Mouse (Mus musculus): ENCODE measurements at regions not wholly inside any gene's neighbourhood (a gene's known extent, or its start where the extent isn't known, plus 50 kb on each side); places are given as distances from the start of the nearest gene placed in this dataset.

- Histone ChIP-seq H3K4me1 (ENCODE audit: control insufficient read depth, insufficient read depth, low read length) (no peaks in the 10 kb centered on the region), H3K9ac (ENCODE audit: low read depth, low read length) (no peak overlapping the region), H3K9me3 (replicated peaks; ENCODE audit: control insufficient read depth, low read length) (no peaks in the 10 kb centered on the region), H3K4me3 (ENCODE audit: low read depth, low read length) (no peak overlapping the region), H3K27ac (ENCODE audit: low read depth, low read length) (no peak overlapping the region), H3K4me2 (no peak overlapping the region), H3K27me3 (ENCODE audit: control insufficient read depth, insufficient read depth, low read length) (no peaks in the 10 kb centered on the region), H3K36me3 (ENCODE audit: control insufficient read depth, insufficient read depth, low read length) (no peaks in the 10 kb centered on the region)
- WGBS (ENCODE audit: insufficient replicate concordance): 64% methylated on average over 3 of the region's 3 CpGs
- ATAC-seq (replicated peaks; ENCODE audit: insufficient number of reproducible peaks, low FRiP score, low TSS enrichment): no peak
These were observed 210.5 kb upstream of the Fggy start for GRCm38 (mm10) chr4:95346722-95347197.

DNA sequence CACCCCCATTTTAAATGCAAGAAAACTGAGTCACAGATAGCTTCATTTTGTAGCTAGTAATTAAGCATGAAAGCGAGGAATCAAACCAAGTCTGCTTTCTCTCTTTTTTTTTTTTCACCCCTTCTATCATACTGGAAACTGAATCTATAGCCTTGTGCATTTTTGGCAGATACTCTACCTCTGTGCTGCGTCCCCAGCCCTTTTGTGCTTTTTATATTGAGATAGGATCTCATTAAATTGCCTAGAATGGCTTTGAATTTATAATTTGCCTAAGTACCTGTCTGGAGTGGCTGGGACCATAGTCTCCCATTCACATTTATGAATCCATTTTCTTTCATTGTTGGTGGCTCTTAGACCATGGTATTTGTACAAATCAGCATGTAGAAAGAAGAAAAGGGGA lies 209.9 kb upstream of the Fggy start:
- Histone ChIP-seq H3K4me2 (no peak overlapping the region), H3K27ac (ENCODE audit: low read depth, low read length) (no peak overlapping the region), H3K4me3 (ENCODE audit: low read depth, low read length) (no peak overlapping the region), H3K36me3 (ENCODE audit: control insufficient read depth, insufficient read depth, low read length) (no peaks in the 10 kb centered on the region), H3K27me3 (ENCODE audit: control insufficient read depth, insufficient read depth, low read length) (no peaks in the 10 kb centered on the region), H3K9ac (ENCODE audit: low read depth, low read length) (no peak overlapping the region), H3K4me1 (ENCODE audit: control insufficient read depth, insufficient read depth, low read length) (no peaks in the 10 kb centered on the region), H3K9me3 (replicated peaks; ENCODE audit: control insufficient read depth, low read length) (no peaks in the 10 kb centered on the region)
- ATAC-seq (replicated peaks; ENCODE audit: insufficient number of reproducible peaks, low FRiP score, low TSS enrichment): no peak
- WGBS (ENCODE audit: insufficient replicate concordance): 74% methylated on average over 2 of the region's 2 CpGs

DNA sequence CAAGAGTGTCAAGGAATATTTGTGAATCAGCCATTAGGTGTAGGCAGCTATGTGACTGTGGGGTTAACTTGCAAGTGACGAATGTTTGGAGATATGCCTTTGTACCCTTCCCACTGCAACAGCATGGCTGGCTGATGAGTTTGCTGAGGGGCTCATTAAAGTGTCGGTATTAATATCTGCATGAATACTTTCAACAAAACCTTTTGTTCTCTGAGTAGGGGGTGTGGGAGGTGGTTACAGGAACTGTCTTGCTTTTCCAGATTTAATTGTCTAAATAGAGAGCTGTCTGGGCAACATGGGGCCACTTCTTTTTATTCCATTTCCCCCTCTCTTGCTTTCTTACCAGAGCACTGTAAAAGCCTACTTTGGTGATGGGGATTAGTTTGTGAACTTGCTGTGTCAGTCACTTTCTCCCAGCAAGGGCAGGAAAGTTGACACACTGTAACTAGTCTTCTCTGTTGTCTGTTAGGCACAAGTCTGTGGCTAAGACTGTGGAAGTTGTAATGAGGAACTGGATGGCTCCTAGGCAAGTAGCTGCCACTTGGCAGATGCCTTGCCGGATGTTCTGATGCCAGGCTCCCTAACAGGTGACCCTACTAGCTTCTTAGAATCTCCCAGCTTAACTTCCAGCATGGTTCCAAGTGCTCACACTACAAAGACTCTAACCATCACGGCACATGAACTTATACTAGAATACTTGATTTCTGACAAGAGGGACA lies 208.7 kb upstream of the Fggy start:
- no peak for ATAC-seq (replicated peaks; ENCODE audit: insufficient number of reproducible peaks, low FRiP score, low TSS enrichment)
- no peak overlapping the region for H3K9ac ChIP-seq (ENCODE audit: low read depth, low read length)
- no peaks in the 10 kb centered on the region for H3K36me3 ChIP-seq (ENCODE audit: control insufficient read depth, insufficient read depth, low read length)
- H3K9me3 ChIP-seq (replicated peaks; ENCODE audit: control insufficient read depth, low read length): no peaks in the 10 kb centered on the region
- no peak overlapping the region for H3K27ac ChIP-seq (ENCODE audit: low read depth, low read length)
- 69% methylated on average over 4 of the region's 4 CpGs for WGBS (ENCODE audit: insufficient replicate concordance)
- H3K4me3 ChIP-seq (ENCODE audit: low read depth, low read length): no peak overlapping the region
- no peaks in the 10 kb centered on the region for H3K27me3 ChIP-seq (ENCODE audit: control insufficient read depth, insufficient read depth, low read length)
- no peaks in the 10 kb centered on the region for H3K4me1 ChIP-seq (ENCODE audit: control insufficient read depth, insufficient read depth, low read length)
- no peak overlapping the region for H3K4me2 ChIP-seq

- WGBS (ENCODE audit: insufficient replicate concordance): 56% methylated on average over 7 of the region's 7 CpGs
- Histone ChIP-seq H3K9me3 (replicated peaks; ENCODE audit: control insufficient read depth, low read length) (no peaks in the 10 kb centered on the region), H3K27ac (ENCODE audit: low read depth, low read length) (peak overlapping the region; percentile 65; the same call in 1 of the 2 replicates), H3K27me3 (ENCODE audit: control insufficient read depth, insufficient read depth, low read length) (no peaks in the 10 kb centered on the region), H3K36me3 (ENCODE audit: control insufficient read depth, insufficient read depth, low read length) (no peaks in the 10 kb centered on the region), H3K4me2 (no peak overlapping the region), H3K4me3 (ENCODE audit: low read depth, low read length) (no peak overlapping the region), H3K9ac (ENCODE audit: low read depth, low read length) (no peak overlapping the region), H3K4me1 (ENCODE audit: control insufficient read depth, insufficient read depth, low read length) (no peaks in the 10 kb centered on the region)
- peak; percentile 52; the same call in 1 of the 2 replicates for ATAC-seq (replicated peaks; ENCODE audit: insufficient number of reproducible peaks, low FRiP score, low TSS enrichment)
These were observed 203.4 kb upstream of the Fggy start for GRCm38 (mm10) chr4:95353894-95354319.

DNA sequence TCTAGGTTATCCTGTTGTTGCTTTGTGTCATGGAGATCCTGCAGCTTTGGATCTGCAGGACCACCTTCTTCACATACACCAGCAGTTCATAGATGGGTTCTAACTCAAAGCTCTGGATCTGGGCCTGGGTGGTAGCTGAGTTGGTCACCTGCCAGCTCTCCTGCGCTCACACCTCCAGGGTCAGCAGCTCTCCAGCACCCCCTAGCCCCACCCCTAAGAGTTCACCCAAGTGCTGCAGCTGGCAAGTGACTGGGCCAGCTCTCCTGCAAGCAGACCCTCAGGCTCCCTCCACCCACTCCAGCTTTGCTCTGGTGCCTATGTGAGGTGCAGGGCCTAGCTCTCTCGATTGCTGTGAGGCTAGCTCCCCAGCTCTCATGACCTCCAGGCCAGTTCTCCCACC lies 198.6 kb upstream of the Fggy start:
- no peak for ATAC-seq (replicated peaks; ENCODE audit: insufficient number of reproducible peaks, low FRiP score, low TSS enrichment)
- no peak overlapping the region for H3K9ac ChIP-seq (ENCODE audit: low read depth, low read length)
- no peaks in the 10 kb centered on the region for H3K9me3 ChIP-seq (replicated peaks; ENCODE audit: control insufficient read depth, low read length)

DNA sequence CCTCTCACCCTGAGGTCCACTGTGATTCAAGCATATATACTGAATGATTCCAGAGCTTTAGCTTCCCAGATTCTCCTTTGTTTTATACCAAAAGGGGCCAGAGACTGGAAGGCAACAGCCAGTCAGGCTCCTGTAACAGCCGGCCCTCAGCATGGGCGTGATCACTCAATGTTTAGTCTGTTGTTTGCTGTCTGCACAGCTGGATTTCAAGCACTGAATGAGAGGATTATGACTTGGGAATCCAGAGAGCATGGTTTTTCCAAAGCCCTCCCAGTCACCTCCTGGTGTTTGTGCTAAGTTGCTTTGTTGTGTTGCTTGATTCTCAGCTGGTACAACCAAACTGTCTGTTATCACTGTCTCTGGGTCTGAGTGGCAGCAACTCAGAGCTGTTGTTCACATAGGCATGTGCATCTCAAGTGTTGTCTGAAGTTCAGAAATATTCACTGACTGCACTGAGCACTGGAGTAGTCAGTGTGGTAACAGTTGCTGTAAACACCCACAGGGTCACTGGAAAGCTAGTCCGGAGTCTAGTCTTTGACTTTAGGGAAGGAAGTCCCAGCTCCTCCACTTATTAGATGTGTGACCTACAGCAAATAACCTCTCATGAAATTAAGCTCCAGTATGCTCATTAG lies 196.9 kb upstream of the Fggy start:
- H3K27me3 ChIP-seq (ENCODE audit: control insufficient read depth, insufficient read depth, low read length): no peaks in the 10 kb centered on the region
- no peaks in the 10 kb centered on the region for H3K4me1 ChIP-seq (ENCODE audit: control insufficient read depth, insufficient read depth, low read length)
- WGBS (ENCODE audit: insufficient replicate concordance): 53% methylated on average over 3 of the region's 3 CpGs
- no peak for ATAC-seq (replicated peaks; ENCODE audit: insufficient number of reproducible peaks, low FRiP score, low TSS enrichment)
- no peak overlapping the region for H3K4me3 ChIP-seq (ENCODE audit: low read depth, low read length)
- no peaks in the 10 kb centered on the region for H3K9me3 ChIP-seq (replicated peaks; ENCODE audit: control insufficient read depth, low read length)
- H3K9ac ChIP-seq (ENCODE audit: low read depth, low read length): no peak overlapping the region
- H3K4me2 ChIP-seq: no peak overlapping the region
- no peaks in the 10 kb centered on the region for H3K36me3 ChIP-seq (ENCODE audit: control insufficient read depth, insufficient read depth, low read length)
- H3K27ac ChIP-seq (ENCODE audit: low read depth, low read length): no peak overlapping the region

More for the DNA sequence above, 198.6 kb upstream of the Fggy start:
- Histone ChIP-seq H3K4me2 (no peak overlapping the region), H3K4me3 (ENCODE audit: low read depth, low read length) (no peak overlapping the region), H3K27me3 (ENCODE audit: control insufficient read depth, insufficient read depth, low read length) (no peaks in the 10 kb centered on the region), H3K4me1 (ENCODE audit: control insufficient read depth, insufficient read depth, low read length) (no peaks in the 10 kb centered on the region), H3K36me3 (ENCODE audit: control insufficient read depth, insufficient read depth, low read length) (no peaks in the 10 kb centered on the region), H3K27ac (ENCODE audit: low read depth, low read length) (no peak overlapping the region)
- WGBS (ENCODE audit: insufficient replicate concordance): 65% methylated on average over 2 of the region's 2 CpGs

DNA sequence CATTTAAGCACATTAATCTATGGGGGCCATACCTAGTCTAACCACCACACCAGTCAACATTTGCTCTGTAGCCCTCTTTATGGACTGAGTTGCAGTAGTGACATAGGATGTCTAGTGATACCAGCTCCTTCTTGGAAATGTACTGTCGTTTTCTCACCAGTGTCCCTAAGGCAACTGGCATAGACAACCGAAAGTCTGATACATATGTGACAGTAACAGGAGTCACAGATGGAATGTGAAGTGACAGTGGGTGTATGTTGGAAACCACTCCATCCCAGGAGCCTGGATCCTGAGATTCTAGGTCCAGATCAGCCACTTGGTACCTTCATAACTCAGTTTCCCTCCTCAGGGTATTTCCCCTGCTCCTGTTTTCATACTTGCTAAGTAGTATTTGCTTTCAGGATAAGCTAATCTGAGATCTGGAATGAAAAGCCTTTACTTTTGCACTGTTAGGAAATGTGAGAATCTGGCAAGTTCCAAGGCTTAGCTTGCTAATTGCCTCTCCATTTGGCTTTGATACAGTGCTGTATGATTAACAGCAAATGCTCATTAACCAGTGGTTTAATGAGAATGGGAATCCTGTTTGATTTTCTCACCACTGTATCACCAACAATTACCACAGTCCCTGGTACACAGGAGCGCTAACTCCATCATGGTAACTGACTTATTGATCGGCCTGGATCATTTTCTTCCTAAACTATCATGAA lies 192.8 kb upstream of the Fggy start:
- Histone ChIP-seq H3K4me3 (ENCODE audit: low read depth, low read length) (no peak overlapping the region), H3K36me3 (ENCODE audit: control insufficient read depth, insufficient read depth, low read length) (no peaks in the 10 kb centered on the region), H3K27ac (ENCODE audit: low read depth, low read length) (no peak overlapping the region), H3K4me1 (ENCODE audit: control insufficient read depth, insufficient read depth, low read length) (no peaks in the 10 kb centered on the region), H3K9me3 (replicated peaks; ENCODE audit: control insufficient read depth, low read length) (no peaks in the 10 kb centered on the region), H3K4me2 (no peak overlapping the region), H3K9ac (ENCODE audit: low read depth, low read length) (no peak overlapping the region), H3K27me3 (ENCODE audit: control insufficient read depth, insufficient read depth, low read length) (no peaks in the 10 kb centered on the region)
- WGBS (ENCODE audit: insufficient replicate concordance): 76% methylated on average over 4 of the region's 4 CpGs
- ATAC-seq (replicated peaks; ENCODE audit: insufficient number of reproducible peaks, low FRiP score, low TSS enrichment): no peak

GRCm38 (mm10) chr4:95376386-95376785 lies 180.9 kb upstream of the Fggy start:
- Histone ChIP-seq H3K9me3 (replicated peaks; ENCODE audit: control insufficient read depth, low read length) (no peaks in the 10 kb centered on the region), H3K27ac (ENCODE audit: low read depth, low read length) (no peak overlapping the region), H3K4me1 (ENCODE audit: control insufficient read depth, insufficient read depth, low read length) (peaks cover 3% of the 10 kb centered on the region; the same call in 1 of the 2 replicates), H3K4me2 (no peak overlapping the region), H3K36me3 (ENCODE audit: control insufficient read depth, insufficient read depth, low read length) (no peaks in the 10 kb centered on the region), H3K27me3 (ENCODE audit: control insufficient read depth, insufficient read depth, low read length) (no peaks in the 10 kb centered on the region), H3K9ac (ENCODE audit: low read depth, low read length) (no peak overlapping the region), H3K4me3 (ENCODE audit: low read depth, low read length) (no peak overlapping the region)
- WGBS (ENCODE audit: insufficient replicate concordance): 65% methylated on average over 5 of the region's 5 CpGs
- ATAC-seq (replicated peaks; ENCODE audit: insufficient number of reproducible peaks, low FRiP score, low TSS enrichment): no peak
